Mouse (Mus musculus): Measurements from ENCODE around the gene Eif3l.

Eif3l gene

GRCm38 (mm10) chr15:79093083-79093839 lies 18.3 kb downstream of the Eif3l start:
- peak; percentile 54 for DNase-seq (ENCODE audit: low spot score)

GRCm38 (mm10) chr15:79095483-79095882 lies 20.5 kb downstream of the Eif3l start:
- no peak for DNase-seq (ENCODE audit: low spot score)

DNA sequence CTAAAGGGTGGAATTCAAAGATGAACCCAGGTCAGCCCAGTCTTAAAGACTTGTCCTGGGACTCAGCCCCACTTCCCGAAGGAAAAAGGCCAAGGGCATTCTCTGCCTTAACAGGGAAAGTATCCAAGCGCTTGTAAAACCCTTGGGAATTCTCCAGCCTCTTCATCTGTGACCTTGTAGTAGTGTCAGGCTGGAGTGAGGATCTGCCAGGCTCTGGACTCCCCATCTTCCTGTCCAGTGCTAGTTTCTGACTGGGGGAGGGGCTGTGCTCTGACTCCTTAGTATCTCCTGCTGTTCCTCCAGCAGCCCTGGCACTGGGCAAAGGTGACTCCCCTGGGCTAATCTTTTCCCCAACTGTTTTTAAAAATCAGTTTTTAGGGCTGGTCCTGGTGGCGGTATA lies 21.6 kb downstream of the Eif3l start:
- DNase-seq (ENCODE audit: low spot score) = no peak

DNA sequence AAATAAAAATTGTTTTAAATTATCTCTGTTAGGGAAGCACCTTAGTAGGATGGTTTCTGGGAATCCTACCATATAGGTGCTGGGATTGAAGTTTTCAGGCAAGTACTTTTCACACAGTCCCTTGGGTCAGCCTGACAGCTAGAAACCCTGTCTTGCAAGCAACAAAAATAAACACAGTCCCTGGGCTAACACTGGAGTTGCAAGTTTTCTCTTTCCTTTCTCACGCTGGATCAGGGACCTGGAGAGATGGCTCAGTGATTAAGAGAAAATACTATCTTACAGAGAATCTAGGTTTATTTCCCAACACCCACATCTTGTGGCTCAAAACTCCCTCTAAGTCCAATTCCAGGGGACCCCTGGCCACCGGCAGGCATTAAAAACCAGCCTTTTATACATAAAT lies 22.2 kb downstream of the Eif3l start:
- DNase-seq (ENCODE audit: low spot score) = no peak

DNA sequence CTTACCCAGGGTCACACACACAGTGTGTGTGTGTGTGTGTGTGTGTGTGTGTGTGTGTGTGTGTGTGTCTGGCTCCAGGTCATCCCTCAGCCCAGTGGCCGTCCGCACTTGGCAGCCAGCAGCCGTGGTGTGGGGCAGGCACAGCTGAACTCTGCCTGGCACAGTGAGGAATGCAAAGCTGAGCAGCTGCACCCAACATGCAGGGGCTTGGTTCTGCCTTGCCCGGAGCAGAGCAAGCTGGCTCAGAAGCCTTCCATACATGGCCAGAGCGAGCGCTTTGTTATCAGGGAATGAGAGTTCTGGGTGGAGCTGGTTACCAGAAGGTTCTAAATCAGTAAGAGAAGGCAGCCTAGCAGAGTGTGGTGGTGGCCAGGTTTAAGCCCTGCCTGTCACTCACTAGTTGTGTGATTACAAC lies 22.6 kb downstream of the Eif3l start:
- peak; percentile 31 for DNase-seq (ENCODE audit: low spot score)

- no peak for DNase-seq (ENCODE audit: low spot score)
These were observed 23.2 kb downstream of the Eif3l start for GRCm38 (mm10) chr15:79098220-79098619.

DNA sequence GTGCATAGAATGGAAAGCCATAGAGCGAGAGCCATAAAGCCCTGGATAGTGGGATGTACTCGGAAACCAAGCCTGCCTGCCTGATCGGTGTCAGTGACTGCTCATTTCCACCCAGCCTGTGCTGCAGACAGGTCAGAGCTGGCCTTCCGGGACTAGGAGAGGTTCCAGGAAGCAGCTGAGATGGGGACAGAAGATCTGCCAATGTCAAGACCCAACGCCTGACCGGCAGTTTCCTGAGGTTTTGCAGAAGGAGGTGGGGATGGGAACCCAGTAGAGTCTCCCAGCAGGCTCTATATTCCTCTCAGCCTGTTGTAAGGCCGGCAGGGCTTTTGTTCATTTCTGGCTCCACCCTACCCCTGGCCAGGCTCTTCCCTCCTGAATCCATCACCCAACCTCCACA lies 23.9 kb downstream of the Eif3l start:
- no peak for DNase-seq (ENCODE audit: low spot score)

DNA sequence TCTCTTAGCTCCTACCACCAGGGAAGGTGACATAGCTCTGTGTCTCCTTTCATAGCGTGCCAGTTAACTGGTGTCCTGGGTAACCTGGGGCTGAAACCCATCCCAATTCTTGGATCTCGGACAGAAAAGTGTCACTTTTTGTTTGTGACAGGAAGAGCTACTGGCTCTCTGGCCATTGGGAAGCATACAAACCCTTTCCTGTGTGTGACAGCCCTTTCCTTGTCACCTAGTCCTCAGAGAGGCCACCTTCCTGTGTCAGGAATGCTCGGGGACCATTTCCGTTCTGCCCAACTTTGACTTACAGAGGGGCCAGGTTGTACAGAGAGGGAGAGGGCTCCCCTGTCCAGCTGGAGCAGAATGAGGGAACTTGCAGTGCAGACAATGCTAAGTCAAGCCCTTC lies 24.5 kb downstream of the Eif3l start:
- DNase-seq (ENCODE audit: low spot score) = no peak

DNA sequence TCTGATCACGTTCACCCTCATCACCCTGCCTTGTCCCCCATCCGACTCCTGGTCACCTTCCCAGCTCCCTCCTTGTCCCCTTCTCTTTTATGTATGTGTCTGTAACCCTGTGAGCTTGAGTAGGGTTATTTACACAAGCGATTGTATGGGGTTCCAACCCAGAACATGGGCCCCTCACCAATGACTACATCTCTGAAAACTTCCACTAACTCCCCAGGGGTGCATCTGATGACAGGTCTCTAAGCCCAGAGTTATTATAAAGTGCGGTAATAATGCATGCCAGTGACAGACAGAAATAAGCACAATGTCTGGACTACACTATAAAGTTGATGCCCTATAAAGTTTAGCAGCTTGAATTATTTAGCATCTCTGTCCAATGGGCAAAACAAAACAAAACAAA lies 25.4 kb downstream of the Eif3l start:
- no peak for DNase-seq (ENCODE audit: low spot score)

DNA sequence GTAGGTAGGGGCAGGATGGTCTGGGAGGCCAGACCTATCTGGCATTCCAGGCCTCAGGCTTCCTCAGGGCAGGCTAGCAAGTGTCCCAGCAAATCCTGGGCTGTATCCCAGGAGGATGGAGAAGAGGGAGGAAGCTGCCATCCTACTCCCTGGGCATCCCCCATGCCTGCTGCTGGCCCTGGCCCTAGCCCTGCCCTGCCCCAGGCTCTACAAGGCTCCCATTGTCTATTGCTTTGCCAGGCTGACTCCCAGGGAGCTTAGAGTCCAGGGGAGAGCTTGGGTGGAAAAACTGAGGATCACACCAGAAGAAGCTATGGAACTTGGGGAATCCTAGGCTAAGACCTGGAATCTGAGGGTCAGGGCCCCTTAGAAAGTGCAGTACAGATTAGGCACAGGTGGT lies 26.6 kb downstream of the Eif3l start:
- no peak for DNase-seq (ENCODE audit: low spot score)

- DNase-seq (ENCODE audit: low spot score) = no peak
These were observed 28.3 kb downstream of the Eif3l start for GRCm38 (mm10) chr15:79103264-79103663.

DNA sequence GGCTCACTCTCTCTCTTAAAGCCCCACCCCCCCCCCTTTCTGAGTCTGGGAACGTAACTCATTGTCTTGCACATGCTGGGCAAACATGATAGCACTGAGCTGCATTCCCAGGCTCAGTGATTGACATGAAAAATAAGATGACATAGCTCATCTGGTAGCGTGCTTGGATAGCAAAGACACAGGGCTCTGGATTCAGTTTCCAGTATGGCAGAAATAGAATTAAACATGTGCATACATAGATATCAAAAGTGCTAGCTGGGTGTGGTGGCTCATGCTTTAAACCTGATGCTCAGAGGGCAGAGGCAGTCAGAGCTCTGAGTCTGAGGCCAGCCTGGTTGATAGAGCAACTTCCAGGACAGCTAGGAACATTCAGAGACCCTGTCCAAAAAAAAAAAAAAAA lies 30.8 kb downstream of the Eif3l start:
- no peak for DNase-seq (ENCODE audit: low spot score)

DNA sequence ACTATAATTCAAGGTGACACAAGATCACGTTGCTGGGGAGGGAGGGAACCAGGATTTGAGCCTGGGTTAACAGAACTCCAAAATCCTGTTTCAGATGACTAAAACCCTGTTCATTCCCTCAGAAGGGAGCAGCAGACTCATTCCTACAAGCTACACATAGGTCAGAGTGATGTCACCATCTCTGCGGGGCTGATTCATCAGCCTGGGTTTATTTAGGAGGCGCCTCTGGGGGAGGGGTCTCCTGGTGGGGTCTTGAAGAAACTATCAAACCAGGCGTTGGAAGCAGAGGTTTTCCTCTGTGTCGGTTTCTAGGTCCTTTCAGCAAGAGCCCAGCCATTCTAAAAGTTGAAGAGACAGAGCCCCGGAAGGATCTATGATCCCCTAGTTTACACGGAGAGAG lies 33.0 kb downstream of the Eif3l start:
- DNase-seq (ENCODE audit: low spot score) = no peak

DNA sequence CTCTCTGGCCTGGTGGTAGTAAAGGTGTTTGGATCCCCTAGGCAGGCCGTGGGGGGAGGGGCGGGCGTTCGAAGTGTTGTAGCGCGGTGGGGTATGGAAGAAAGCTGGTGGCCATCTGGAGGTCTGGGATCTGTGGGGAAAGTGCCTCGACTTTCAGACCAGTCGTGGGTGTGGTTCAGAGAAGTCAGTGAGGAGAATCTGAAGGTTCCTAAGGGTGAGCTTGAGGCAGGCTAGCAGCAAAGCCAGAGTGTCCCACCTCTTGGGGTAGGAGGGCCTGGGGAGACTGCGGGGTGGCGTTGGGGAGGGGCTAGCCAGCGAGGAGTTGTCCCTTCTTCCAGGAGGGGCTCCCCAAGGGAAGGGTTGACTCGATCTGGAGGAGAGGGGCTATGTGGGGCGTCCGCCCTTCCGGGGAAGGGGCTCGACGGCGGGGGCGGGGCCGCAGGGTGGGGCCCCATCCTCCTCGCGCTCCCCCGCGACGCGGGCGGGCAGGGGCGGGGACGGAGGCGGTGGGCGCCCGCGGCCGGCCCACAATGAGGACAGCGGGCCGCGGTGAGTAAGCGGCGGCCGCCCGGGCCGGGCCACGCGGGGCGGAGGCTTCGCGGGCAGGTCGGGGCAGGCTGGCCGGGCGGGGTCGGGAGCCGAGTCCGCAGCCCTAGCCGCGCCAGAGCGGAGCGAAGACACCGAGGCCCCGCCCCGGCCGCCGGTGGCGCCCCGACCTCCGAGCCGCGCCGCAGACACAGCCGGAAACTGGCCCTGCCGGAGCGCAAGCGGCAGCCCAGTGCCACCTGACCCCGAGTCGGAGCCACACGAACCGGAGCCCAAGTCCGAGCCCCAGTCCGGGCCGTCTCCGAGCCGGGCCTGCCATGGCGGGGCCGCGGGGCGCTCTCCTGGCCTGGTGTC lies 33.7 kb downstream of the Eif3l start, which contains the start of gene Micall1:
Gene Micall1 (plus strand): TSS at position 478 of the 900 bp plus-strand sequence.
- DNase-seq (ENCODE audit: low spot score) = peak; percentile 63

GRCm38 (mm10) chr15:79109321-79109934 lies 34.4 kb downstream of the Eif3l start:
- peak; percentile 35 for DNase-seq (ENCODE audit: low spot score)

DNA sequence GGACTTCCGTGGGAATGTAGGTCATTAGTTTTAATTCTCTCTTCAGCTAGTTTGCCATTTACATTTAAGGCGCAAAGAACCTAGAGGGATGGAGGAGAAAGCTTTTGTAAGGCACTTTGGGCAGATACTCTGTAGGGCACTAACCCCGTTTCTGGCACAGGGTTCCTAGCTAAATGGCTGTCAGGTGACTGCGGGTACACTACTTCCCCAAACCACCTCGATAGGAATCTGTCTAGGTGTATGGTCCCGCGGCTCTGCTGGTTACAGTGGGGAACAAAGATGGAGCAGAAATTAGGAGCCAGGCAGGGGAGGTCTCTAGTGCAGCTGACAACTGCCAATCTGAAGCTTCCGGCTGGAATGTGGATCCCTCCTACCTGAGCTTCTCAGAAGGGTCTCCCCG lies 35.1 kb downstream of the Eif3l start:
- DNase-seq (ENCODE audit: low spot score) = no peak

GRCm38 (mm10) chr15:79110528-79110927 lies 35.5 kb downstream of the Eif3l start:
- no peak for DNase-seq (ENCODE audit: low spot score)

- DNase-seq (ENCODE audit: low spot score) = no peak
These were observed 36.8 kb downstream of the Eif3l start for GRCm38 (mm10) chr15:79111774-79112173.

DNA sequence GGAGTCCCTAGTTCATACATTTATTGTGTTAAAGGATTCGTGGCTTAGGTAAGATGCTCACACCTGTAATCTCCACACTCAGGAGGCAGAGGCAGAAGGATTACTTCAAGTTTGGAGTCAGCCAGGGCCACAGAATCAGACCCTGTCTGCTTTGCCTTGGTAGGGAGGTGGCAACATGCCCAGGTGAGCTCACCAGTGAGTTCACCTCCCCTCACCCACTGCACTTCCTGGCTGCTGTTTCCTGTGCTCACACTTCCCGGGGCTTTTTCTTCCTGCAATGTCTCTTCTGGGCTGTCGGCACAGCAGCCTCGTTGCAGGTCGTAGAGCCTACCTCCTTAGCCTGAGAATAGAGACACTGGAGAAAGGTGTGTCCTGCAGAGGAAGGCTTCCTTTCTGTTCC lies 40.3 kb downstream of the Eif3l start:
- DNase-seq (ENCODE audit: low spot score) = no peak

- no peak for DNase-seq (ENCODE audit: low spot score)
These were observed 44.5 kb downstream of the Eif3l start for GRCm38 (mm10) chr15:79119491-79119890.

DNA sequence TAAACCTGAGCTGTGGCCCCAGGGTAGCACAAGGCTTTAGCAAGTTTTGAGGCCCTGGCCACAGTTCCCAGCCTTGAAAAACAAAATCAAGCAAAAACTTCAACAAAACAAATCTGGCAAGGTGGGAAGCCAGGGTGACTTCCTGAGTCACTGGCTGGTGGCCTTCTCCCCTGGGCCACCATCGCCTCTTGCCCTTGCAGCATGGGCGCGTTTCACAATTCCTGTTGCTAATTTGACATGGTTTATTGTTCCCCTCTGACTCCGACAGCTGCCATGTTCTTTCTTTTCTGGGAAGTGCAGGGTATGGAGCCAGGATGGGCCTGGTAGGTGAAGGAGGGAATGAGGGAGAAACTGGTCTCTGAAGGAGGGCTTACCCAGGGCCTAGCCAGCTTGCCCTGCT lies 47.1 kb downstream of the Eif3l start:
- DNase-seq (ENCODE audit: low spot score) = no peak

GRCm38 (mm10) chr15:79122546-79122945 lies 47.6 kb downstream of the Eif3l start:
- no peak for DNase-seq (ENCODE audit: low spot score)

GRCm38 (mm10) chr15:79123751-79124150 lies 48.8 kb downstream of the Eif3l start:
- DNase-seq (ENCODE audit: low spot score) = no peak

Measured in embryo, embryonic 10 days (tissue).